Mouse (Mus musculus) brain, embryonic 14.5 days (tissue): Measurements from ENCODE around the gene Lsg1.

Source experiments
- CTCF ChIP-seq: fragments of 200-500 bp; IDR thresholded peaks from 2 replicates; pipeline ENCODE4 v1.5.1; 2012; ENCODE audit warnings: inconsistent platforms, mild to moderate bottlenecking, moderate library complexity, borderline replicate concordance; ENCODE audit not compliant: insufficient read depth, insufficient read length; ENCODE audit errors: extremely low read depth
- POLR2A ChIP-seq: fragments of 200-500 bp; IDR thresholded peaks from 2 replicates; pipeline ENCODE4 v1.6.1; 2012; ENCODE audit warnings: mild to moderate bottlenecking, inconsistent platforms, borderline replicate concordance; ENCODE audit not compliant: poor library complexity, insufficient read depth, insufficient read length, severe bottlenecking; ENCODE audit errors: extremely low read depth

GRCm38 (mm10) chr16:30600431-30601045, 13.1 kb upstream of the Lsg1 start:
- TF ChIP-seq CTCF (no peak), POLR2A (no peak)
